8 mouse cellular contexts compared by ENCODE assay signal in genomic region chr5:93207006-93207348, GRCm38 (mm10). TPM values are rescaled to one million over a fixed set of nuclear protein-coding genes. Genes with fewer than 3 reads are reported as not detected.
DNase-seq lines count a peak whose midpoint lies in the region; ATAC-seq and TF ChIP-seq lines count a peak whose summit lies in the region.

No protein-coding gene starts in this region.

- no peaks in the 10 kb centered on the region for H3K27me3 ChIP-seq in C2C12 (ENCODE audit: control insufficient read depth, insufficient read depth, insufficient read length)
- no peaks in the 10 kb centered on the region for H3K27me3 ChIP-seq in stomach, postnatal 0 days (ENCODE audit: control insufficient read depth, insufficient read depth, low read length)

- H3ac ChIP-seq in C2C12 (ENCODE audit: control insufficient read depth, insufficient read length, low read depth), result peak overlapping the region; percentile 20

- peaks cover under 1% of the 10 kb centered on the region for H3K36me3 ChIP-seq in C2C12 (ENCODE audit: control insufficient read depth, insufficient read depth)
- H3K36me3 ChIP-seq in stomach, postnatal 0 days (ENCODE audit: control insufficient read depth, insufficient read depth, low read length), result no peaks in the 10 kb centered on the region

- H3K4me3 ChIP-seq in C2C12 (ENCODE audit: insufficient read depth, poor library complexity, severe bottlenecking), result peak overlapping the region; percentile 63
- H3K4me3 ChIP-seq in stomach, postnatal 0 days (ENCODE audit: low read depth, low read length), result peak overlapping the region; percentile 95

- H3K79me3 ChIP-seq in C2C12 (ENCODE audit: low read depth), result peaks cover 25% of the 10 kb centered on the region

- peaks cover 34% of the 10 kb centered on the region for H3K79me2 ChIP-seq in C2C12 (ENCODE audit: control insufficient read depth, insufficient read depth)

- WGBS in stomach, postnatal 0 days, result 2% methylated on average over 6 of the region's 6 CpGs

- TF ChIP-seq EP300 in stomach, postnatal 0 days (optimal IDR thresholded peaks at IDR 0.05), result no peak

- TF ChIP-seq CTCF in C2C12 (IDR thresholded peaks at IDR 0.05; ENCODE audit: control insufficient read depth, insufficient read depth, insufficient read length), result no peak
- TF ChIP-seq CTCF in stomach, postnatal 0 days (IDR thresholded peaks at IDR 0.05; ENCODE audit: low read depth), result no peak

- peak overlapping the region; percentile 58 for H3K4me2 ChIP-seq in stomach, postnatal 0 days (replicated peaks; ENCODE audit: low read depth)

- intact Hi-C loops in heart, postnatal 14 days (cut with DNase I), result no loop called here

- DNase-seq in cerebellum, adult 11-12 months, result peak; percentile 78
- DNase-seq in cerebellum, adult 8-10 months, result no peak
- DNase-seq in cerebellum, postnatal 36 days, result peak; percentile 59 to 60
- peak; percentile 29 to 43 for DNase-seq in heart, postnatal 14 days
- DNase-seq in kidney, postnatal 4 days, result peak; percentile 74 to 82
- peak; percentile 29 for DNase-seq in lung, postnatal 25 days (ENCODE audit: low spot score)
- peak; percentile 22 for DNase-seq in stomach, postnatal 0 days (ENCODE audit: low spot score)

- H3K9me3 ChIP-seq in stomach, postnatal 0 days (ENCODE audit: control insufficient read depth, low read length), result no peaks in the 10 kb centered on the region

- peak overlapping the region; percentile 41; the same call in 1 of the 2 replicates for H3K27ac ChIP-seq in stomach, postnatal 0 days (replicated peaks)

- H3K4me1 ChIP-seq in stomach, postnatal 0 days (replicated peaks; ENCODE audit: control insufficient read depth, insufficient read depth), result no peaks in the 10 kb centered on the region

- peak overlapping the region; percentile 86 for H3K9ac ChIP-seq in stomach, postnatal 0 days (ENCODE audit: low read length)

- no peak for ATAC-seq in stomach, postnatal 0 days (ENCODE audit: low FRiP score, low TSS enrichment)

TF ChIP-seq in C2C12, 6 proteins besides CTCF, POLR2A, EP300 and RAD21:
- TF ChIP-seq MYOG (IDR thresholded peaks at IDR 0.05; ENCODE audit: control insufficient read depth, extremely low read depth, insufficient read length), result no peak
- no peak for TF ChIP-seq MAX (IDR thresholded peaks at IDR 0.05)
- no peak for TF ChIP-seq FOSL1 (IDR thresholded peaks at IDR 0.05; ENCODE audit: insufficient read depth, low read length, poor library complexity, severe bottlenecking)
- no peak for TF ChIP-seq MYOD1 (IDR thresholded peaks at IDR 0.05; ENCODE audit: control insufficient read depth, insufficient read length, low read depth)
- no peak for TF ChIP-seq CEBPB (IDR thresholded peaks at IDR 0.05; ENCODE audit: low read depth)
- no peak for TF ChIP-seq USF1 (IDR thresholded peaks at IDR 0.05; ENCODE audit: low read depth)

RNA-seq across cellular contexts. Expression of gene 2010109A12Rik, which starts 0.7 kb away (rescaled TPM):
- polyA plus RNA-seq in C2C12 (2012; fragmentation: generic; extraction: Trizol), result not detected
- total RNA-seq in heart, postnatal 14 days (2021), result under 1 TPM; 0.53 to 0.93 TPM
- 1.1 and 1.3 TPM in 2 replicates for polyA plus RNA-seq in stomach, postnatal 0 days (2015; fragmentation: Nextera tagmentation; extraction: Ambion mirVana)

RNA-seq across cellular contexts. Expression of gene Ccni, which starts 0.7 kb away (rescaled TPM):
- polyA plus RNA-seq in C2C12 (2012; fragmentation: generic; extraction: Trizol), result 82.3 TPM
- total RNA-seq in heart, postnatal 14 days (2021), result 100 to 1,000 TPM; 223 to 231 TPM
- 48.4 and 50.8 TPM in 2 replicates for polyA plus RNA-seq in stomach, postnatal 0 days (2015; fragmentation: Nextera tagmentation; extraction: Ambion mirVana)
